ENCODE assay signal across 13 mouse cellular contexts in genomic region chr4:117912131-117912561, GRCm38 (mm10). TPM values are rescaled to one million over a fixed set of nuclear protein-coding genes. Genes with fewer than 3 reads are reported as not detected.
DNase-seq lines count a peak whose midpoint lies in the region; ATAC-seq and TF ChIP-seq lines count a peak whose summit lies in the region.
"Had no signal": no experiment of that assay in that cellular context is flagged by ENCODE, and none has a peak within 500 bp of the region (broad histone marks: within the 10 kb centered on the region; RNA-seq: fewer than 3 reads in every experiment).

No protein-coding gene starts in this region.

- no peaks in the 10 kb centered on the region for H3K9me3 ChIP-seq in kidney, embryonic 15.5 days (replicated peaks)
- no peaks in the 10 kb centered on the region for H3K9me3 ChIP-seq in hindbrain, embryonic 16.5 days (ENCODE audit: control insufficient read depth, low read length)
- no peaks in the 10 kb centered on the region for H3K9me3 ChIP-seq in liver, embryonic 12.5 days (replicated peaks)

- H3K27me3 ChIP-seq in kidney, embryonic 15.5 days: no peaks in the 10 kb centered on the region
- no peaks in the 10 kb centered on the region for H3K27me3 ChIP-seq in kidney, adult 2 months (replicated peaks; ENCODE audit: control insufficient read depth, insufficient read depth, low read length)
- no peaks in the 10 kb centered on the region for H3K27me3 ChIP-seq in hindbrain, embryonic 16.5 days (replicated peaks; ENCODE audit: control insufficient read depth, insufficient read depth, low read length)
- no peaks in the 10 kb centered on the region for H3K27me3 ChIP-seq in liver, embryonic 12.5 days (replicated peaks)

- no peak for TF ChIP-seq POLR2A in kidney, adult 2 months (IDR thresholded peaks at IDR 0.05; ENCODE audit: low read depth, low read length)

- TF ChIP-seq CTCF in kidney, adult 2 months (conservative IDR thresholded peaks at IDR 0.05; ENCODE audit: insufficient read depth, insufficient read length, low read depth, low read length): no peak

- H3K9ac ChIP-seq in kidney, embryonic 15.5 days: no peak overlapping the region
- peak overlapping the region; percentile 15; the same call in 1 of the 2 replicates for H3K9ac ChIP-seq in hindbrain, embryonic 16.5 days (ENCODE audit: low read depth, low read length)
- no peak overlapping the region for H3K9ac ChIP-seq in liver, embryonic 12.5 days

- no peak overlapping the region; the same call in 1 of the 2 replicates for H3K4me3 ChIP-seq in kidney, embryonic 15.5 days (replicated peaks)
- H3K4me3 ChIP-seq in kidney, adult 2 months (ENCODE audit: insufficient read depth, low read depth, low read length): no peak overlapping the region
- no peak overlapping the region for H3K4me3 ChIP-seq in hindbrain, embryonic 16.5 days (ENCODE audit: low read length)
- no peak overlapping the region for H3K4me3 ChIP-seq in liver, embryonic 12.5 days

- no peak for ATAC-seq in kidney, embryonic 15.5 days (replicated peaks; ENCODE audit: low FRiP score)
- ATAC-seq in hindbrain, embryonic 16.5 days: no peak
- no peak for ATAC-seq in liver, embryonic 12.5 days

- H3K4me1 ChIP-seq in kidney, embryonic 15.5 days: peaks cover 36% of the 10 kb centered on the region
- peaks cover 5% of the 10 kb centered on the region; the same call in 1 of the 2 replicates for H3K4me1 ChIP-seq in kidney, adult 2 months (ENCODE audit: control insufficient read depth, insufficient read depth, low read length)
- peaks cover 62% of the 10 kb centered on the region for H3K4me1 ChIP-seq in hindbrain, embryonic 16.5 days (ENCODE audit: control insufficient read depth, insufficient read depth, low read depth, low read length)
- H3K4me1 ChIP-seq in liver, embryonic 12.5 days: peaks cover 64% of the 10 kb centered on the region

- no peak for DNase-seq in kidney, adult 2 months
- DNase-seq in cerebellum, adult 18-20 months: peak; percentile 75 to 77
- peak; percentile 75 to 76 for DNase-seq in cerebellum, postnatal 14 days
- DNase-seq in retina, embryonic 14.5 days (ENCODE audit: low spot score): no peak
- no peak for DNase-seq in left cerebral cortex, adult 9 months (ENCODE audit: low spot score in 2 of 2)
- DNase-seq: heart, adult 18-20 months; kidney, postnatal 14 days; lung, postnatal 10 days; retina, postnatal 1 day; spleen, adult 18-20 months had no signal

- 94% methylated on average over 13 of the region's 13 CpGs for WGBS in kidney, embryonic 15.5 days
- WGBS in kidney, adult 2 months: 92% methylated on average over 13 of the region's 13 CpGs
- 84% methylated on average over 13 of the region's 13 CpGs for WGBS in hindbrain, embryonic 16.5 days
- 86% methylated on average over 13 of the region's 13 CpGs for WGBS in liver, embryonic 12.5 days (ENCODE audit: insufficient replicate concordance)

- H3K4me2 ChIP-seq in kidney, embryonic 15.5 days: peak overlapping the region; percentile 95; the same call in 1 of the 2 replicates
- peak overlapping the region; percentile 83; the same call in 1 of the 2 replicates for H3K4me2 ChIP-seq in hindbrain, embryonic 16.5 days (ENCODE audit: low read length)
- H3K4me2 ChIP-seq in liver, embryonic 12.5 days: no peak overlapping the region

- peaks cover 43% of the 10 kb centered on the region for H3K36me3 ChIP-seq in kidney, embryonic 15.5 days
- H3K36me3 ChIP-seq in kidney, adult 2 months (ENCODE audit: control insufficient read depth, insufficient read depth, low read length): 0 out of 2 replicates have a peak, but pooled peaks cover 2% of the 10 kb centered on the region
- H3K36me3 ChIP-seq in hindbrain, embryonic 16.5 days (ENCODE audit: control insufficient read depth, insufficient read depth, low read length): peaks cover 6% of the 10 kb centered on the region; the same call in 1 of the 2 replicates
- H3K36me3 ChIP-seq in liver, embryonic 12.5 days: peaks cover 54% of the 10 kb centered on the region

- H3K27ac ChIP-seq in kidney, embryonic 15.5 days: no peak overlapping the region
- H3K27ac ChIP-seq in kidney, adult 2 months (ENCODE audit: insufficient read depth, low read depth, low read length): no peak overlapping the region
- no peak overlapping the region for H3K27ac ChIP-seq in hindbrain, embryonic 16.5 days (ENCODE audit: low read depth, low read length)
- no peak overlapping the region for H3K27ac ChIP-seq in liver, embryonic 12.5 days

RNA-seq across cellular contexts. Expression of gene Ipo13, which starts 2.7 kb away (rescaled TPM):
- polyA plus RNA-seq in kidney, embryonic 15.5 days (2015; fragmentation: Nextera tagmentation; extraction: Ambion mirVana): 39.8 and 47.3 TPM in 2 replicates
- 55.5 and 61.0 TPM in 2 replicates for polyA plus RNA-seq in kidney, adult 2 months (2012; rRNA removed)
- 63.1 and 76.2 TPM in 2 replicates for polyA plus RNA-seq in hindbrain, embryonic 16.5 days (2015; fragmentation: Nextera tagmentation; extraction: Ambion mirVana)
- 35.6 and 36.2 TPM in 2 replicates for polyA plus RNA-seq in liver, embryonic 12.5 days (2016; fragmentation: Nextera tagmentation; extraction: Ambion mirVana)

RNA-seq across cellular contexts. Expression of gene Artn, which starts 17.4 kb away (rescaled TPM):
- polyA plus RNA-seq in kidney, embryonic 15.5 days (2015; fragmentation: Nextera tagmentation; extraction: Ambion mirVana): 2.7 and 5.0 TPM in 2 replicates
- 1.2 and 1.8 TPM in 2 replicates for polyA plus RNA-seq in kidney, adult 2 months (2012; rRNA removed)
- polyA plus RNA-seq in hindbrain, embryonic 16.5 days (2015; fragmentation: Nextera tagmentation; extraction: Ambion mirVana): 0.90 and 1.2 TPM in 2 replicates
- polyA plus RNA-seq in liver, embryonic 12.5 days (2016; fragmentation: Nextera tagmentation; extraction: Ambion mirVana): 2.8 and 3.2 TPM in 2 replicates

RNA-seq across cellular contexts. Expression of gene Dph2, which starts 20.3 kb away (rescaled TPM):
- polyA plus RNA-seq in kidney, embryonic 15.5 days (2015; fragmentation: Nextera tagmentation; extraction: Ambion mirVana): 21.2 and 22.2 TPM in 2 replicates
- polyA plus RNA-seq in kidney, adult 2 months (2012; rRNA removed): 9.4 and 10.1 TPM in 2 replicates
- 21.8 and 24.0 TPM in 2 replicates for polyA plus RNA-seq in hindbrain, embryonic 16.5 days (2015; fragmentation: Nextera tagmentation; extraction: Ambion mirVana)
- polyA plus RNA-seq in liver, embryonic 12.5 days (2016; fragmentation: Nextera tagmentation; extraction: Ambion mirVana): 15.5 and 15.8 TPM in 2 replicates

RNA-seq across cellular contexts. Expression of gene Atp6v0b, which starts 25.0 kb away (rescaled TPM):
- 212 and 221 TPM in 2 replicates for polyA plus RNA-seq in kidney, embryonic 15.5 days (2015; fragmentation: Nextera tagmentation; extraction: Ambion mirVana)
- polyA plus RNA-seq in kidney, adult 2 months (2012; rRNA removed): 768 and 777 TPM in 2 replicates
- 631 and 701 TPM in 2 replicates for polyA plus RNA-seq in hindbrain, embryonic 16.5 days (2015; fragmentation: Nextera tagmentation; extraction: Ambion mirVana)
- 180 and 198 TPM in 2 replicates for polyA plus RNA-seq in liver, embryonic 12.5 days (2016; fragmentation: Nextera tagmentation; extraction: Ambion mirVana)

RNA-seq across cellular contexts. Expression of gene B4galt2, which starts 28.9 kb away (rescaled TPM):
- polyA plus RNA-seq in kidney, embryonic 15.5 days (2015; fragmentation: Nextera tagmentation; extraction: Ambion mirVana): 17.7 and 19.8 TPM in 2 replicates
- 4.9 and 9.8 TPM in 2 replicates for polyA plus RNA-seq in kidney, adult 2 months (2012; rRNA removed)
- 64.4 and 65.6 TPM in 2 replicates for polyA plus RNA-seq in hindbrain, embryonic 16.5 days (2015; fragmentation: Nextera tagmentation; extraction: Ambion mirVana)
- polyA plus RNA-seq in liver, embryonic 12.5 days (2016; fragmentation: Nextera tagmentation; extraction: Ambion mirVana): 5.2 and 5.7 TPM in 2 replicates

Comparison
In these comparisons a context has a peak if more than half of its experiments do, and no peak if none do; other contexts are left out.
1. DNase-seq: peak in cerebellum, adult 18-20 months (2 of 2) and cerebellum, postnatal 14 days (2 of 2); none in kidney, adult 2 months (single experiment), retina, embryonic 14.5 days (single experiment) and left cerebral cortex, adult 9 months (0 of 2).